Mouse (Mus musculus) stomach, postnatal 0 days (tissue): ENCODE results near the gene Cela3b. TPM values are rescaled to one million over a fixed set of nuclear protein-coding genes. Genes with fewer than 3 reads are reported as not detected.

Experiments used
- ATAC-seq: fragments of 200-750 bp; cut with Nextera tagmentation; 2 replicates; pipeline ENCODE4 v1.8.0; 2017; ENCODE audit not compliant: low FRiP score, low TSS enrichment
- DNase-seq: peaks from one replicate; pipeline ENCODE4 v3.0.0-alpha.2; 2016; ENCODE audit warnings: low spot score
- H3K27ac ChIP-seq: fragments of 300-500 bp; sonication (generic); replicated peaks from 2 replicates; pipeline ENCODE4 v1.5.1; 2014; ENCODE audit warnings: mild to moderate bottlenecking, control low read depth
- H3K27me3 ChIP-seq: fragments of 300-500 bp; sonication (generic); 2 replicates; pipeline ENCODE4 v1.6.1; 2014; ENCODE audit warnings: low read length; ENCODE audit not compliant: control insufficient read depth, insufficient read depth
- H3K36me3 ChIP-seq: fragments of 300-500 bp; sonication (generic); 2 replicates; pipeline ENCODE4 v1.6.1; 2014; ENCODE audit warnings: low read length, mixed read lengths; ENCODE audit not compliant: control insufficient read depth, insufficient read depth
- H3K4me1 ChIP-seq: fragments of 300-500 bp; sonication (generic); replicated peaks from 2 replicates; pipeline ENCODE4 v1.6.1; 2014; ENCODE audit warnings: antibody characterized with exemption; ENCODE audit not compliant: control insufficient read depth, insufficient read depth
- H3K4me2 ChIP-seq: fragments of 300-500 bp; sonication (generic); replicated peaks from 2 replicates; pipeline ENCODE4 v1.6.1; 2014; ENCODE audit warnings: low read depth, mild to moderate bottlenecking, control low read depth, moderate library complexity
- H3K4me3 ChIP-seq: fragments of 300-500 bp; sonication (generic); 2 replicates; pipeline ENCODE4 v1.5.1; 2014; ENCODE audit warnings: low read depth, low read length, control low read depth
- H3K9ac ChIP-seq: fragments of 300-500 bp; sonication (generic); 2 replicates; pipeline ENCODE4 v1.6.1; 2014; ENCODE audit warnings: mild to moderate bottlenecking, low read length, control low read depth, mixed read lengths
- H3K9me3 ChIP-seq: fragments of 300-500 bp; sonication (generic); 2 replicates; pipeline ENCODE4 v1.6.1; 2016; ENCODE audit warnings: low read length; ENCODE audit not compliant: control insufficient read depth
- CTCF ChIP-seq: IDR thresholded peaks from 2 replicates; pipeline ENCODE4 v1.5.1; 2016; ENCODE audit warnings: antibody characterized with exemption, low read depth, mild to moderate bottlenecking, moderate library complexity
- EP300 ChIP-seq: optimal IDR thresholded peaks from 2 replicates; pipeline ENCODE3; 2016; ENCODE audit warnings: antibody characterized with exemption
- WGBS: fragments of 180-500 bp; shearing (Covaris S2); extraction: QIAGEN DNeasy Blood & Tissue Kit; methylation state at CpG from one replicate; pipeline ENCODE4 v1.1.7; 2014; 5-methylcytosine and 5-hydroxymethylcytosine counted together
- polyA plus RNA-seq: library from polyadenylated mRNA; unstranded; fragments of >200 nt; fragmentation: Nextera tagmentation; extraction: Ambion mirVana; gene quantifications from 2 replicates; pipeline ENCODE4 v1.2.1, GENCODE M21; 2015

The Cela3b gene
- polyA plus RNA-seq, 1 experiment from 2014 or later: 4.8 TPM

DNA sequence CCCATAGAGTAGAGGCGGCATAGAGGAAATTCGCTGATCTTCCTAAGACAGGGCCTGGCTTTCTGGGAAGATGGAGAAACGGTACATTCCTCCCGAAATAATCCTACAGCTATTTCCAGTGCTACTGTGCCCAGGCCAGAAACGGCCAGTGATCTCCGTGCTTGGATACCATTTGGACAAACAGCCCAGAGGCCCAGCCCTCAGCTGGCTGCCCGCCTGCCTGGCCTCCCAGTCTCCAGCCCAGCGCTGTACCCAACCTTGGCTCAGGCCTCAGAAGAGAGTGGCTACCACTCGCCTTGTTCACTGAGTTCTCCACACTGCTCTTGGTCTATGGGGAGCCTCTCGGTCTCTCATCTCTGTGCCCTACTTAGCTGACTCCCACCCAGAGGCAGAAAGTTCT lies 19.4 kb upstream of the Cela3b start:
- ATAC-seq (0 out of 2 replicates have a peak, but pooled peaks have one; percentile 24), DNase-seq (no peak)
- Histone ChIP-seq H3K27me3 (no peaks in the 10 kb centered on the region), H3K4me2 (no peak overlapping the region), H3K9me3 (no peaks in the 10 kb centered on the region), H3K9ac (no peak overlapping the region), H3K36me3 (no peaks in the 10 kb centered on the region), H3K27ac (peak overlapping the region; percentile 53; the same call in 1 of the 2 replicates), H3K4me1 (peaks cover 10% of the 10 kb centered on the region), H3K4me3 (no peak overlapping the region)
- no peak for TF ChIP-seq EP300
- TF ChIP-seq CTCF: no peak
- WGBS: 53% methylated on average over 10 of the region's 10 CpGs

GRCm38 (mm10) chr4:137449132-137449531 lies 18.8 kb upstream of the Cela3b start:
- H3K36me3 ChIP-seq: no peaks in the 10 kb centered on the region
- H3K27me3 ChIP-seq: no peaks in the 10 kb centered on the region
- no peak overlapping the region for H3K4me2 ChIP-seq
- no peak overlapping the region for H3K4me3 ChIP-seq
- TF ChIP-seq EP300 (no peak), CTCF (no peak)
- DNase-seq: no peak
- peak; percentile 39; the same call in 1 of the 2 replicates for ATAC-seq
- H3K9me3 ChIP-seq: no peaks in the 10 kb centered on the region
- 35% methylated on average over 2 of the region's 2 CpGs for WGBS
- H3K27ac ChIP-seq: peak overlapping the region; percentile 66; the same call in 1 of the 2 replicates
- peaks cover 10% of the 10 kb centered on the region for H3K4me1 ChIP-seq
- no peak overlapping the region for H3K9ac ChIP-seq

- TF ChIP-seq EP300: no peak
- TF ChIP-seq CTCF: no peak
- peak; percentile 8; the same call in 1 of the 2 replicates for ATAC-seq
- Histone ChIP-seq H3K9ac (no peak overlapping the region), H3K36me3 (no peaks in the 10 kb centered on the region), H3K27me3 (no peaks in the 10 kb centered on the region), H3K9me3 (no peaks in the 10 kb centered on the region), H3K4me2 (no peak overlapping the region), H3K4me3 (no peak overlapping the region), H3K27ac (peak overlapping the region; percentile 66; the same call in 1 of the 2 replicates), H3K4me1 (peaks cover 10% of the 10 kb centered on the region)
- WGBS: 23% methylated on average over 2 of the region's 2 CpGs
- no peak for DNase-seq
Observed at GRCm38 (mm10) chr4:137448641-137449040, 18.3 kb upstream of the Cela3b start.

DNA sequence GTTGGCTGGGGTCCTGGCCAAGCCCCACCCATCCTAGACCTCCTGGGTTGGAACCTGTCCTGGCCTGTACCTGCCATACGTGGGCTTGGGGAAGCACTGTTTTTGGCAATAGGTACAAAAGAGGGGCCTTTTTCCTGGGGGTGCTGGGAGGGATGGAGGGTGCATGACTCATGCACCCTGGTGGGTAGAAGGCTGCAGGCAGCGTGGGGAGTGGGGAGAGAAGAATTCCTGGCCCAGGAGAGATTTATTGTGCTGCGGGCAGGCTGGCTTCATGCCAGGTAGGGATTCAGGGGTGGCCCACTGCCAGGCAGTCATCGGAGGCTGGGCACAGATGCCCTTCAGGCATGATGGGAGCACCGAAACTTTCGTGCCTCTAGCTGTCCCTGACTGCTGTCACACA lies 17.9 kb upstream of the Cela3b start:
- 42% methylated on average over 6 of the region's 6 CpGs for WGBS
- H3K9ac ChIP-seq: no peak overlapping the region
- no peaks in the 10 kb centered on the region for H3K9me3 ChIP-seq
- DNase-seq (no peak), ATAC-seq (peak; percentile 48; the same call in 1 of the 2 replicates)
- peaks cover 8% of the 10 kb centered on the region for H3K4me1 ChIP-seq
- no peak overlapping the region for H3K4me2 ChIP-seq
- H3K27me3 ChIP-seq: no peaks in the 10 kb centered on the region
- peak overlapping the region; percentile 66 for H3K27ac ChIP-seq
- H3K4me3 ChIP-seq: no peak overlapping the region
- TF ChIP-seq EP300: peak; percentile 84
- TF ChIP-seq CTCF: no peak
- H3K36me3 ChIP-seq: no peaks in the 10 kb centered on the region

GRCm38 (mm10) chr4:137447363-137448196 lies 17.2 kb upstream of the Cela3b start:
- 37% methylated on average over 7 of the region's 7 CpGs for WGBS
- no peak overlapping the region for H3K9ac ChIP-seq
- no peak for TF ChIP-seq CTCF
- TF ChIP-seq EP300: no peak
- H3K4me1 ChIP-seq: peaks cover 7% of the 10 kb centered on the region
- H3K27ac ChIP-seq: peak overlapping the region; percentile 45; the same call in 1 of the 2 replicates
- H3K4me2 ChIP-seq: no peak overlapping the region
- no peak overlapping the region for H3K4me3 ChIP-seq
- no peaks in the 10 kb centered on the region for H3K36me3 ChIP-seq
- H3K27me3 ChIP-seq: no peaks in the 10 kb centered on the region
- H3K9me3 ChIP-seq: no peaks in the 10 kb centered on the region
- DNase-seq: no peak
- 0 out of 2 replicates have a peak, but pooled peaks have one; percentile 9 for ATAC-seq

- H3K27me3 ChIP-seq: no peaks in the 10 kb centered on the region
- H3K4me1 ChIP-seq: peaks cover 7% of the 10 kb centered on the region
- no peak overlapping the region for H3K4me2 ChIP-seq
- H3K4me3 ChIP-seq: no peak overlapping the region
- no peak for ATAC-seq
- no peak overlapping the region for H3K27ac ChIP-seq
- TF ChIP-seq CTCF (no peak), EP300 (no peak)
- no peak for DNase-seq
- no peaks in the 10 kb centered on the region for H3K36me3 ChIP-seq
- no peak overlapping the region for H3K9ac ChIP-seq
- 87% methylated on average over 4 of the region's 4 CpGs for WGBS
- H3K9me3 ChIP-seq: no peaks in the 10 kb centered on the region
Observed at GRCm38 (mm10) chr4:137445881-137446280, 15.5 kb upstream of the Cela3b start.
